Mouse (Mus musculus) right cerebral cortex, adult 2 months (tissue): ENCODE measurements at regions not wholly inside any gene's neighbourhood (a gene's known extent, or its start where the extent isn't known, plus 50 kb on each side); places are given as distances from the start of the nearest gene placed in this dataset.
A peak's percentile ranks its signal among the peaks of the same experiment; 100 is the strongest.

Experiments
- DNase-seq, 2 experiments: peaks; one replicate each; pipeline ENCODE4 v3.0.0; 2021 to 2022; ENCODE audit warnings: low spot score in 2 of 2

- DNase-seq, result no peak
These were observed 689.7 kb downstream of the Hdgfl1 start for GRCm38 (mm10) chr13:26080302-26080701.

DNA sequence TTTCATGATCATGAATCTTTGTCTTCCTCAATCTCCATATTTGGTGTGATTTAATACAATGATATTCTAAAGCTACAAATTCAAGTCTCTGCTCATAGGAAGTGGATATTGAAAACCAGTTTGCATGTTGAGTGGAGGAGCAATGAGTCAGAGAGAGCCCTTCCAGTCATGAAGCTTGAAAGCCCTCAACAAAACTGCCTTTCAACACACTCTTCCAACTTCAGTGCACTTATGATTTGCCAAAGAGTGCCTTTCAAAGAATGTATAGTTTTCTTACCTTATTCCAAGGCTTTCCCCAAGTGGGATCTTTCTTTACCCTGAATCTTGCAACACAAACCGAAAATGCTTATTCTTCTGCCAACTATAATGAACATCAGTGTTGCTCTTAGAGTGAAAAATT lies 690.6 kb downstream of the Hdgfl1 start:
- no peak for DNase-seq

- no peak for DNase-seq
These were observed 708.6 kb downstream of the Hdgfl1 start for GRCm38 (mm10) chr13:26061322-26061721.

- no peak for DNase-seq
These were observed 732.3 kb downstream of the Hdgfl1 start for GRCm38 (mm10) chr13:26037699-26038098.

DNA sequence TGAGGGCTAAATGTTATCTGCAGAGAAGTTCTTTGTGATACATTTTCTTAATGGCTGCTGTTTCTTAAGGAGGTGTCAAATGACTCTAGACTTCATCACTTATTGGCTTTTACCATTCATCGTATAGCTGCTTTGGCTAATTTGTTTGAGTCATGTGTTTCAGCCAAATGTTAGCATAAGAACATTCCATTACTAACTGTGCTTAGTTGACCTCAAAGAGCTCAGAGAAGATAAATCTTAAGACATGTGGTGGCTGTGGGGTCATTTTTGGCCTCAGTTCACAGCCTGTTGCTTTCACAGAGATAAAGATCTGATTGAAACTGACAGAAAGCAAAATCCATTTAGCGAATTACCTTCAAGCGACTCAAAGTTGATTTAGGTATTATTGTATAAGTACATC lies 743.6 kb downstream of the Hdgfl1 start:
- no peak for DNase-seq

GRCm38 (mm10) chr13:26024696-26025095 lies 745.3 kb downstream of the Hdgfl1 start:
- no peak for DNase-seq

DNA sequence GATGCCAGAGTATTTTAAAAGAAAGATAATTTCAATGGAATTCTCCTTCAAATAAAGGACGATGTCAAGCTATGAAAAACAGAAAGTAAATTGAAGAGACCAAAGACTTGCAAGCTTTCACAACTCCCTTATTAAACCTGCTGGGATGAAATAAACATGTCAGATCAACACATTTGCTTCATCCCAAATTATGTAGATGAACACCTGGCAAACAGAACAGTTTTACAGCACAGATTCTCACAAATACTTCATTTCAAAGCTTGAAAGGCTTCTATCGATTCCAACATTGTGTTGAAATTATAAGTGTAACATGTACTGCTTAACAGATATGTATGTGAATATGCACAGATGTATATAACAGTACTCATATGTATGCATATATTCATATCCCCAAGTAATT lies 749.5 kb downstream of the Hdgfl1 start:
- DNase-seq, result no peak

GRCm38 (mm10) chr13:26009131-26009530 lies 738.8 kb upstream of the Nrsn1 start:
- DNase-seq, result peak; percentile 52 to 61

DNA sequence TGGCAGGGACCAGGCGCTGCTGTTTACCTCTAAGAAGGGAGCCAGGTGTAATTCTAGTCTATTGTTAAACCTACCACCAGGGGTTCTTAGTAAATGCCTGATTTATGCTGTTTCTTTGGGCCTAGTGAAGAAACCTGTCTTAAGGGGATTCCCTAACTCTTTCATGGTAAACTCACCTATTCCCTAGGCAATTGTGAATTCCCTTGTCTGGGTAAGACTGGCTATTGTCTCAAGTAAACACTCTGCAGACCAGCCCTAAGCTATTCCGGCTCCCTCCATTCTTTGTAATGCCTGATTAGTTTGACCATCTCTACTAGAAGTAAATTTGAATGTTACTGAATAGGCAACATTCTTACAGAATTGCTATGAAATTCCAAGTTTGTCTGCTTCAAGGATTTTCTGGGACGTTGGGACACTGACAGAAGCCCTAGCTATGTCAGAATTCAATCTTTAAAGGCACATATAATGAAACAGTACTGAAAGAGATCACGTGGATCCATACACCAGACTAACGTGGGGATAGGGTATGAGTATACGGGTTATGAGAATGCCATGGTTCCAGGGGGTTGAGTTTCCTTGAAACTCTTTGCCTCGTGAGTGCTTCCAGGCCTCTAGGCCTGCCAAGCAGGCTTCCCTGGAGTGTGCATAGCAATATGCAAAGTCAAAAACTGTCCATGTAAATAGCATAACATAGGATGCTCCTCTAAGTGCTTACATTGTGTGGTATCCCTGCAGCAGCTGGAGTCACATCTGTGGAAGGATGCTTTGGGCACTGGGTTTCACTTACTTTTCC lies 734.7 kb upstream of the Nrsn1 start:
- DNase-seq, result no peak

DNA sequence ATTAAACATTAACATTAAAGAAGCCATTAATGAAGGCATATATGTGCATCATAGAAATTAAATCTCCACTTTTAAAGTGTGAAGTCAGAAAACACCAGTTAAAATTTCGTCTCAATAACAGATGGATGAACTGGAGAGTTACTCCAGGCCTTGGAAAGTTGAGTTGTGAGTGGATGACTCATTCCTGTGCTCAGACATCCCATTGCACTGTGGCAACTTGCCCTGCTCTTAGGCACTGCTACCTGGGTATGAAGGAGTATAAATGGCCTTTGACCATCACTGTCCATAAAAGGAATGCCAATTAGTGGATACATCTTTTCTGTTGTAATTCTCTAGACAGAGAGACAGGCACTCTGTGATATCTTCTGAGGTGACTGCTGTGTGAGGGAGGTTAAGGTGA lies 723.2 kb upstream of the Nrsn1 start:
- DNase-seq, result no peak

GRCm38 (mm10) chr13:25989067-25989756 lies 718.9 kb upstream of the Nrsn1 start:
- DNase-seq, result no peak

DNA sequence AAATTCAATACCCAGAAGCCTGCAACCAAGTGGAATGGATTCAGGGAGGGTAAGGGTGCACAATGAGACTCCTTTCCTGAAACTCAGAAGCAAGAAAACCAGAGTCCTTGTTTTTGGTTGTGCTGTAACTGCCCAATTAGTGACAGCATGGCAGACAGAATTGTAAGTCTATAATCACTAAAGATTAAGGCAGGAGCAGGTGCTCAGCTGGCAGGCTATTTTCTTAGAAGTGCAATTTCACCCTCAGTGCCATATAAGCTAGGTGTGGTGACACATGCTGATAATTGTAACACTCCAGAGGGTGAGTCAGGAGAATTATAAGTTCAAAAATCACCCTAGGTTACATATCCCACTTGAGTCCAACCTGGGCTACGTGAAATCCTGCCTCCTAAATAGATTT lies 714.2 kb upstream of the Nrsn1 start:
- DNase-seq, result no peak

DNA sequence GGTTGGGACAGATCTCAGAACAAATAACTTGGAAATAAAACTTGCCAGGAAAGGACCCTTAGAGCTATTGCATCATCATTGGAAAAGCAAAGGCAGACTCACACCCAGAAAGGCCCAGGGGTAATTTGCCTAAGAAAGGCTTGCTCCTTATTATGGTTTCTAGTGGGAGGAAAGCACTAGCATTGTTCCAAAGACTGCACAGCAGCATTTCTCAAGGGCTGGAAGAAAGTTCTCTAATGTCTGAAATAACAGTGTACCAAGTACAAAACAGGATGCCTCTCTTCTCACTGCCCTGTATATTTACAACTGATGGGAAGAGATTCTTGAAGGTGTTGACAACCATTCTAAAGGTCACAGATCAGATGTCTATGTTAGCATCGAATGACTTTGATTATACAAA lies 713.4 kb upstream of the Nrsn1 start:
- DNase-seq, result no peak

GRCm38 (mm10) chr13:25978648-25979047 lies 708.3 kb upstream of the Nrsn1 start:
- DNase-seq, result no peak

DNA sequence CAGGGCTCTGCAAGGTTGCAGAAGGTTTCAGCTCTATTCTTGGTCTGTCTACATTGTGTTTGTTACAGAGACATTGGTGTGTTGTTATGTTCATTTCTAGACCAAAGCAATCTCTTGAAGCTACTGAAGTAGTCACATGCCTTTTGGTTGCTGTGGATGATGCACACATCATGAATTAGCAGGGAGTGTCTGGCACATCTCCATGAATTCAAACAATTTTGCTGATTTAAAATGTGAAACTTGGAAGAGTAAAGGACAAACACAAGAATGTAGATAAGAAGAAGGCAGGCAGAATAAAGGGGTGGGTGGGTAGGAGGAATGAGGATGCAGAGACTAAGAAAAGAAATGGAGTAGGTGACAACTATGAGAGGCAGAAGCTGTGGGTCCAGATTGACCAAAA lies 688.3 kb upstream of the Nrsn1 start:
- DNase-seq, result peak in 1 of 2 experiments; percentile 6

DNA sequence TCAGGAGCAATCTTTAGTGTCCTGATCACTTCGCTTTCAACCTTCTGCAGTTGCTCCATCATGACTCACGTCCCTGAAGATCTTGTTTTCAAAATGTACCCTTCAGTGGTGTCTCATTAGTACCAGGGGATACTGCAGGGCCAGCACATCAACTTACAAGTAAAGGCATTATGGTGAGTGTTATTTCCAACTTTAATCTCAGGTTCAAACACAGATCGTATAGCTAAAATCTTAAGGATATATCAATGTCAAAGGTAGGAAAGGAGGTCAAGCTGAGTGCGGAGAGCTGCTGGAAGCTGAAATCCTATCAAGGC lies 687.8 kb upstream of the Nrsn1 start:
- no peak for DNase-seq

- no peak for DNase-seq
These were observed 687.3 kb upstream of the Nrsn1 start for GRCm38 (mm10) chr13:25957451-25958152.

DNA sequence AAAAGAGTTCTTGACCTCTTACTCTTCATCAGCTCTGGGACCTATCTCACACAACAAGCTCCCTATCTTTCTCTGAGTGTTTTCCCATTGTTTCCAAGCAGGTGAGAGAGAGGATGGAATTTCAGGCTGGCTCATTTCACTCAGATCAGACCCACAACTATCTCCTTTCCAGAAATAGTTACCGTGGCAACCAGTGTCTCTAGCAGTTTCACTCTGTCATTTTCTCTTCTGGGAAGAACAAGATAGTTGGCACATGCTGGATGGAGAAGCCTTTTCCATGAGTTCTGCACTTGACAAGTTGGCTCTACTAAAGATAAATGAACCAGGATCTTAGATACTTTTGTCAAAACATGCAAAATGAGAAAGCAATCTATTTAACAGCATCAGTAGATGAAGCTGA lies 667.3 kb upstream of the Nrsn1 start:
- no peak for DNase-seq

DNA sequence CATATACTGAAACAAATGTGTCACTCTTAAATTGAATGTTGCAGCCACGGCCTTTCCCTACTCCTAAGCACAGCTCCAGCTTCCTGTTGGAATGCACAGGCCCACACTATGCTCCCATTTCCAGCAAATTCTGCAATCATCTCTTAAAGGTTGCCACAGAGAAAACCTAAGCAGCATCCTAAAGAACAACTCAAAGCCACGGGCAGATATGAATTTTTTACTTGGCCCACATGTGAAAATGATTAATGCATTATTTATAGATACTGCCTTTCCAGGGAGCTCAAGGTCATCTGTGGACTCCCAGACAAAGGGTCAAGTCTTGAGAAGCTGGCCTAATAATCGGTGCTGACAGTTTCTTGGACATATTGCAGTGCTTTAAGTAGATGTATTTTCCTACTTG lies 663.5 kb upstream of the Nrsn1 start:
- DNase-seq, result no peak

DNA sequence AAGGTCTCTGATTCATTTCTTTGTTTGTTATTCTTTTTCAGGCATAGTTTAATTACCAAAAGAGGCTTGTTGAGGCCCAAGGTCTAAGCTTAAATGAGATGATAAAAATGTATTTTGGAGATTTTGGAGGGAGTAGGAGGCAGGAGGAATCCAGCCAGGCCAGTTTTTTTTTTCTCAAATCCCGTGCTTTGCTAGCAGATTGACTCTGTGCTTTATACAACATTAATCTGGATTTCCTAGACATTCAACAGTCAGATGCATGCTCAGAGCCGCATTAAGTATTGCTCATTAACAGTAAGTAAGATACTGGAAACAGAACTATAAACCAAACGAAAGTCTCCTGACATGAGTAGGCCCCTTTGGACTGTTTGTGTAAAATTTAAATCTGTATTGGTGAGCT lies 662.9 kb upstream of the Nrsn1 start:
- DNase-seq, result peak; percentile 8 to 9

GRCm38 (mm10) chr13:25932810-25933209 lies 662.5 kb upstream of the Nrsn1 start:
- DNase-seq, result peak; percentile 55 to 63

- no peak for DNase-seq
These were observed 662.1 kb upstream of the Nrsn1 start for GRCm38 (mm10) chr13:25932365-25932764.

GRCm38 (mm10) chr13:25925685-25926084 lies 655.4 kb upstream of the Nrsn1 start:
- no peak for DNase-seq
